Mouse (Mus musculus) liver, embryonic 15.5 days (tissue): ENCODE measurements around the gene Il15ra. TPM values are rescaled to one million over a fixed set of nuclear protein-coding genes. Genes with fewer than 3 reads are reported as not detected.
"Not testable (repeated sequence)": the region's sequence is repeated elsewhere in the genome, so short reads cannot be mapped to it uniquely, and the experiment has no call there.

ENCODE experiments used
- ATAC-seq: fragments of 200-750 bp; cut with Nextera tagmentation; 2 replicates; pipeline ENCODE4 v1.8.0; 2017; ENCODE audit warnings: moderate number of reproducible peaks, mild to moderate bottlenecking, moderate library complexity; ENCODE audit not compliant: insufficient read depth
- H3K27ac ChIP-seq: fragments of 300-500 bp; sonication (generic); replicated peaks from 2 replicates; pipeline ENCODE4 v1.5.1; 2015; ENCODE audit warnings: mild to moderate bottlenecking, inconsistent platforms
- H3K27me3 ChIP-seq: fragments of 300-500 bp; sonication (generic); 2 replicates; pipeline ENCODE4 v1.6.1; 2015; ENCODE audit warnings: mild to moderate bottlenecking, inconsistent platforms
- H3K36me3 ChIP-seq: fragments of 300-500 bp; sonication (generic); replicated peaks from 2 replicates; pipeline ENCODE4 v1.6.1; 2015; ENCODE audit warnings: moderate library complexity, mild to moderate bottlenecking, inconsistent platforms
- H3K4me1 ChIP-seq: fragments of 300-500 bp; sonication (generic); replicated peaks from 2 replicates; pipeline ENCODE4 v1.6.1; 2015; ENCODE audit warnings: inconsistent platforms
- H3K4me2 ChIP-seq: fragments of 300-500 bp; sonication (generic); 2 replicates; pipeline ENCODE4 v1.6.1; 2015; ENCODE audit warnings: moderate library complexity, mild to moderate bottlenecking, inconsistent platforms
- H3K4me3 ChIP-seq: fragments of 300-500 bp; sonication (generic); replicated peaks from 2 replicates; pipeline ENCODE4 v1.5.1; 2015; ENCODE audit warnings: mild to moderate bottlenecking, inconsistent platforms
- H3K9ac ChIP-seq: fragments of 300-500 bp; sonication (generic); 2 replicates; pipeline ENCODE4 v1.6.1; 2015; ENCODE audit warnings: moderate library complexity, mild to moderate bottlenecking, inconsistent platforms
- H3K9me3 ChIP-seq: fragments of 300-500 bp; sonication (generic); replicated peaks from 2 replicates; pipeline ENCODE4 v1.6.1; 2016; ENCODE audit warnings: inconsistent platforms
- WGBS: fragments of 180-500 bp; shearing (Covaris S2); methylation state at CpG from one replicate; pipeline ENCODE4 v1.1.7; 2015; ENCODE audit warnings: mixed read lengths; ENCODE audit not compliant: insufficient replicate concordance; 5-methylcytosine and 5-hydroxymethylcytosine counted together
- polyA plus RNA-seq: library from polyadenylated mRNA; unstranded; fragments of >200 nt; fragmentation: Nextera tagmentation; extraction: Ambion mirVana; gene quantifications from 2 replicates; pipeline ENCODE4 v1.2.1, GENCODE M21; 2015

Il15ra gene
- polyA plus RNA-seq, 1 experiment from 2014 or later: 6.2 TPM

GRCm38 (mm10) chr2:11708538-11708937, 3.4 kb downstream of the Il15ra start:
- Histone ChIP-seq H3K9me3 (no peaks in the 10 kb centered on the region), H3K27ac (0 out of 2 replicates have a peak overlapping the region, but pooled peaks have one; percentile 19), H3K27me3 (peaks cover 6% of the 10 kb centered on the region; the same call in 1 of the 2 replicates), H3K36me3 (no peaks in the 10 kb centered on the region), H3K4me2 (no peak overlapping the region; the same call in 1 of the 2 replicates), H3K9ac (no peak overlapping the region), H3K4me3 (no peak overlapping the region), H3K4me1 (peaks cover 32% of the 10 kb centered on the region)
- 25% methylated on average over 5 of the region's 5 CpGs for WGBS
- ATAC-seq: no peak

- not testable (repeated sequence) for H3K27me3 ChIP-seq, H3K9ac ChIP-seq, ATAC-seq, H3K27ac ChIP-seq, H3K36me3 ChIP-seq, H3K4me3 ChIP-seq, H3K9me3 ChIP-seq
- Histone ChIP-seq H3K4me1 (peaks cover 32% of the 10 kb centered on the region), H3K4me2 (0 out of 2 replicates have a peak overlapping the region, but pooled peaks have one; percentile 5)
- WGBS: 39% methylated on average over 4 of the region's 4 CpGs
Measured at GRCm38 (mm10) chr2:11710101-11710500, 5.0 kb downstream of the Il15ra start.

- ATAC-seq: no peak
- no peak overlapping the region for H3K9ac ChIP-seq
- H3K27ac ChIP-seq: no peak overlapping the region
- H3K36me3 ChIP-seq: no peaks in the 10 kb centered on the region
- H3K27me3 ChIP-seq: no peaks in the 10 kb centered on the region
- H3K9me3 ChIP-seq: no peaks in the 10 kb centered on the region
- 55% methylated on average over 6 of the region's 6 CpGs for WGBS
- no peak overlapping the region for H3K4me3 ChIP-seq
- no peak overlapping the region for H3K4me2 ChIP-seq
- peaks cover 18% of the 10 kb centered on the region for H3K4me1 ChIP-seq
Measured at GRCm38 (mm10) chr2:11712483-11712990, 7.4 kb downstream of the Il15ra start.

- H3K9ac ChIP-seq: no peak overlapping the region
- no peak overlapping the region for H3K4me2 ChIP-seq
- H3K36me3 ChIP-seq: no peaks in the 10 kb centered on the region
- peak; percentile 39; the same call in 1 of the 2 replicates for ATAC-seq
- WGBS: 45% methylated on average over 3 of the region's 3 CpGs
- no peaks in the 10 kb centered on the region for H3K27me3 ChIP-seq
- H3K27ac ChIP-seq: peak overlapping the region; percentile 45; the same call in 1 of the 2 replicates
- no peak overlapping the region for H3K4me3 ChIP-seq
- peaks cover 19% of the 10 kb centered on the region for H3K4me1 ChIP-seq
- H3K9me3 ChIP-seq: no peaks in the 10 kb centered on the region
Measured at GRCm38 (mm10) chr2:11713021-11713420, 7.9 kb downstream of the Il15ra start.

- no peak for ATAC-seq
- H3K27ac ChIP-seq: no peak overlapping the region
- 52% methylated on average over 4 of the region's 4 CpGs for WGBS
Measured at GRCm38 (mm10) chr2:11714535-11714934, 9.4 kb downstream of the Il15ra start.

GRCm38 (mm10) chr2:11718573-11718972, 13.5 kb downstream of the Il15ra start:
- 63% methylated on average over 2 of the region's 2 CpGs for WGBS
- ATAC-seq: no peak
- 0 out of 2 replicates have a peak overlapping the region, but pooled peaks have one; percentile 24 for H3K27ac ChIP-seq

More at GRCm38 (mm10) chr2:11714535-11714934, 9.4 kb downstream of the Il15ra start:
- peaks cover 7% of the 10 kb centered on the region for H3K4me1 ChIP-seq
- H3K9ac ChIP-seq: no peak overlapping the region
- H3K4me3 ChIP-seq: no peak overlapping the region
- no peaks in the 10 kb centered on the region for H3K27me3 ChIP-seq
- H3K9me3 ChIP-seq: no peaks in the 10 kb centered on the region
- H3K36me3 ChIP-seq: no peaks in the 10 kb centered on the region
- H3K4me2 ChIP-seq: no peak overlapping the region

GRCm38 (mm10) chr2:11722564-11722963, 17.5 kb downstream of the Il15ra start:
- 68% methylated on average over 9 of the region's 9 CpGs for WGBS
- Histone ChIP-seq H3K4me3 (no peak overlapping the region), H3K4me2 (no peak overlapping the region), H3K27ac (no peak overlapping the region), H3K9me3 (no peaks in the 10 kb centered on the region), H3K9ac (no peak overlapping the region), H3K36me3 (0 out of 2 replicates have a peak, but pooled peaks cover 2% of the 10 kb centered on the region), H3K4me1 (peaks cover 3% of the 10 kb centered on the region), H3K27me3 (no peaks in the 10 kb centered on the region)
- no peak for ATAC-seq

More at GRCm38 (mm10) chr2:11718573-11718972, 13.5 kb downstream of the Il15ra start:
- Histone ChIP-seq H3K9me3 (no peaks in the 10 kb centered on the region), H3K4me1 (peaks cover 3% of the 10 kb centered on the region), H3K4me3 (no peak overlapping the region), H3K9ac (no peak overlapping the region), H3K4me2 (no peak overlapping the region), H3K27me3 (no peaks in the 10 kb centered on the region), H3K36me3 (no peaks in the 10 kb centered on the region)

- no peaks in the 10 kb centered on the region for H3K9me3 ChIP-seq
- no peaks in the 10 kb centered on the region for H3K4me1 ChIP-seq
- H3K9ac ChIP-seq: no peak overlapping the region
- WGBS: 76% methylated on average over 5 of the region's 5 CpGs
- no peak overlapping the region for H3K4me2 ChIP-seq
- H3K27ac ChIP-seq: no peak overlapping the region
- no peaks in the 10 kb centered on the region for H3K27me3 ChIP-seq
- no peak overlapping the region for H3K4me3 ChIP-seq
- no peak for ATAC-seq
- H3K36me3 ChIP-seq: 0 out of 2 replicates have a peak, but pooled peaks cover 2% of the 10 kb centered on the region
Measured at GRCm38 (mm10) chr2:11727574-11727973, 22.5 kb downstream of the Il15ra start.

GRCm38 (mm10) chr2:11729091-11729490, 24.0 kb downstream of the Il15ra start:
- Histone ChIP-seq H3K9me3 (no peaks in the 10 kb centered on the region), H3K36me3 (0 out of 2 replicates have a peak, but pooled peaks cover 2% of the 10 kb centered on the region), H3K4me2 (no peak overlapping the region), H3K4me3 (no peak overlapping the region), H3K27me3 (no peaks in the 10 kb centered on the region), H3K9ac (no peak overlapping the region), H3K4me1 (no peaks in the 10 kb centered on the region), H3K27ac (no peak overlapping the region)
- WGBS: 53% methylated on average over 3 of the region's 3 CpGs
- ATAC-seq: no peak

- Histone ChIP-seq H3K4me3 (no peak overlapping the region), H3K27ac (no peak overlapping the region), H3K9ac (no peak overlapping the region), H3K36me3 (no peaks in the 10 kb centered on the region), H3K9me3 (no peaks in the 10 kb centered on the region), H3K4me1 (no peaks in the 10 kb centered on the region), H3K27me3 (no peaks in the 10 kb centered on the region), H3K4me2 (no peak overlapping the region)
- 59% methylated on average over 5 of the region's 5 CpGs for WGBS
- ATAC-seq: no peak
Measured at GRCm38 (mm10) chr2:11732978-11733377, 27.9 kb downstream of the Il15ra start.

- no peak overlapping the region for H3K9ac ChIP-seq
- no peak for ATAC-seq
- WGBS: 64% methylated on average over 6 of the region's 6 CpGs
- H3K4me3 ChIP-seq: no peak overlapping the region
- peaks cover under 1% of the 10 kb centered on the region; the same call in 1 of the 2 replicates for H3K36me3 ChIP-seq
- H3K4me2 ChIP-seq: no peak overlapping the region
- no peaks in the 10 kb centered on the region for H3K4me1 ChIP-seq
- H3K27me3 ChIP-seq: no peaks in the 10 kb centered on the region
- H3K27ac ChIP-seq: no peak overlapping the region
- no peaks in the 10 kb centered on the region for H3K9me3 ChIP-seq
Measured at GRCm38 (mm10) chr2:11735853-11736252, 30.8 kb downstream of the Il15ra start.

GRCm38 (mm10) chr2:11738794-11739193, 33.7 kb downstream of the Il15ra start:
- WGBS: 61% methylated on average over 3 of the region's 3 CpGs
- H3K9me3 ChIP-seq: no peaks in the 10 kb centered on the region
- no peak overlapping the region for H3K4me2 ChIP-seq
- peaks cover 29% of the 10 kb centered on the region for H3K36me3 ChIP-seq
- no peak overlapping the region for H3K4me3 ChIP-seq
- H3K27ac ChIP-seq: no peak overlapping the region
- no peak for ATAC-seq
- no peak overlapping the region for H3K9ac ChIP-seq
- H3K27me3 ChIP-seq: no peaks in the 10 kb centered on the region
- H3K4me1 ChIP-seq: no peaks in the 10 kb centered on the region
